Mouse (Mus musculus) erythroblast, embryonic 14.5 days (primary cell): ENCODE measurements at regions not wholly inside any gene's neighbourhood (a gene's known extent, or its start where the extent isn't known, plus 50 kb on each side); places are given as distances from the start of the nearest gene placed in this dataset.

Experiments
- GATA1 ChIP-seq: IDR thresholded peaks from 2 replicates; pipeline ENCODE4 v1.6.1; 2012; ENCODE audit warnings: low read length, inconsistent platforms, mixed read lengths
- TAL1 ChIP-seq: IDR thresholded peaks from 3 replicates; pipeline ENCODE4 v1.6.1; 2012; ENCODE audit warnings: low read length, inconsistent platforms, mixed read lengths

- no peak for TF ChIP-seq GATA1
- TF ChIP-seq TAL1: no peak
Observed at GRCm38 (mm10) chr2:45225364-45226044, 108.3 kb upstream of the Zeb2 start.
